13 mouse cellular contexts compared by ENCODE assay signal in the genomic region with DNA sequence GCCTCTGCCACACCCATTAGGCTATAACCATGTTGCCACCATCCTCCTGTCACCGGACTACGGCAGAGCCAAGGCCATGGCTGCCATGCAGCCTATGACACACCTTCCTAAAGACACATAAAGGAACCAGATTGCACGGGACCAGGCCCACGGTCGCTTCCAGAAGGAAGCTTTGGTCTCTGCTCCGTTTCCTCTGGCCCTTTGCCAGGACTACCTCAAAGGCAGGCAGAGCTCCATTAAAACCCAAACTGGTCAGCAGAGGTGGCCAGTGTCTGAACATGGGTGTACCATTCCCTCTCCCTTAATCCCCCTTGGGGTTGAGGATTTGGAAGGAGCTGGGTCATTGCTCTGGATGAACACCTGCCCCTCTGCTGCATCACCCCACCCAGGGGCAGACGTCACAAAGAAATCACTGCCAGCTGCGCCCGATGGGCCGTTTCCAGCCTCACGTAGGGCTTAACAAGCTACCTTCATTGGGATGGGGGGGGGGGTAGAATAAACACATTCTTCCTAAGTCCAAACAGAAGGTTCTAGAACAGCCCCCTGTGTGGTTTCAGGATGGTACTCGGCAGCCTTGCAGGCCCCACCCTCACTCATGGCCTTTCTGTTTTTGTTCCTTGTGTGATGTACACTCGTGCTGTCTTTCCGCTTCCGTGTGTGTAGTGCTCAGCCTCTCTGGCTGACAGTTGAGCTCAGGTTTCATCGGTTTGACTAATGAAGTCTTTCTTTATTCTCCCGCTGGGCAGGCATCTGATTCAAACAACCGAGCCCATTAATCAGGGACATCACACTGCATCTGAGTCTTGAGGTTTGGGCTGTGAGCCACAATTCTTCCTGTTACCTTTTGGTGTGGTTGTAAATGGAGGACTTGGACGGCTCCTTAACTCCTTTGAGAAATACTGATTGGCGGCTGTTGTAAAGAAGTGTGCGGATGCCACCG. TPM values are rescaled to one million over a fixed set of nuclear protein-coding genes. Genes with fewer than 3 reads are reported as not detected.
DNase-seq lines count a peak whose midpoint lies in the region; ATAC-seq and TF ChIP-seq lines count a peak whose summit lies in the region.
"Had no signal": no experiment of that assay in that cellular context is flagged by ENCODE, and none has a peak within 500 bp of the region (broad histone marks: within the 10 kb centered on the region; RNA-seq: fewer than 3 reads in every experiment).

No protein-coding gene starts in this region.

- WGBS in hindbrain, embryonic 10.5 days = 71% methylated on average over 22 of the region's 22 CpGs
- WGBS in midbrain, postnatal 0 days = 48% methylated on average over 22 of the region's 22 CpGs

- no peak for ATAC-seq in midbrain, postnatal 0 days (ENCODE audit: low FRiP score)
- ATAC-seq: lung, postnatal 0 days had no signal

- TF ChIP-seq CTCF in midbrain, postnatal 0 days (IDR thresholded peaks at IDR 0.05) = no peak

- peaks cover 45% of the 10 kb centered on the region for H3K4me1 ChIP-seq in hindbrain, embryonic 10.5 days (replicated peaks)
- peaks cover 3% of the 10 kb centered on the region; the same call in 1 of the 2 replicates for H3K4me1 ChIP-seq in midbrain, postnatal 0 days (ENCODE audit: insufficient read depth, low read length)

- no peaks in the 10 kb centered on the region for H3K27me3 ChIP-seq in hindbrain, embryonic 10.5 days (ENCODE audit: insufficient read depth, poor library complexity, severe bottlenecking)
- no peaks in the 10 kb centered on the region for H3K27me3 ChIP-seq in midbrain, postnatal 0 days (ENCODE audit: insufficient read depth, low read length)
- H3K27me3 ChIP-seq: limb, embryonic 12.5 days had no signal

- peak overlapping the region; percentile 64 for H3K27ac ChIP-seq in hindbrain, embryonic 10.5 days
- peak overlapping the region; percentile 19; the same call in 1 of the 2 replicates for H3K27ac ChIP-seq in midbrain, postnatal 0 days (ENCODE audit: low read depth, low read length)
- H3K27ac ChIP-seq: limb, embryonic 12.5 days had no signal

- H3K36me3 ChIP-seq in hindbrain, embryonic 10.5 days = peaks cover 24% of the 10 kb centered on the region
- H3K36me3 ChIP-seq in midbrain, postnatal 0 days (ENCODE audit: insufficient read depth, low read length) = peaks cover 25% of the 10 kb centered on the region
- H3K36me3 ChIP-seq: limb, embryonic 12.5 days had no signal

- no peak overlapping the region for H3K4me3 ChIP-seq in hindbrain, embryonic 10.5 days
- no peak overlapping the region for H3K4me3 ChIP-seq in midbrain, postnatal 0 days (ENCODE audit: low read depth, low read length)
- H3K4me3 ChIP-seq: limb, embryonic 12.5 days; myocyte had no signal

- no peaks in the 10 kb centered on the region for H3K9me3 ChIP-seq in hindbrain, embryonic 10.5 days
- H3K9me3 ChIP-seq in midbrain, postnatal 0 days (ENCODE audit: low read length) = no peaks in the 10 kb centered on the region
- H3K9me3 ChIP-seq: limb, embryonic 12.5 days had no signal

- DNase-seq in kidney, postnatal 10 days = peak; percentile 28
- no peak for DNase-seq in kidney, postnatal 14 days
- DNase-seq in ZHBTc4 (ENCODE audit: low read depth, low spot score) = peak; percentile 39
- DNase-seq in hindbrain, embryonic 10.5 days (ENCODE audit: low spot score) = no peak
- peak; percentile 80 for DNase-seq in midbrain, postnatal 0 days (ENCODE audit: low spot score)
- no peak for DNase-seq in adrenal gland, adult 2 months
- no peak for DNase-seq in spleen, adult 12 weeks (ENCODE audit: low spot score)
- no peak for DNase-seq in cerebellum, adult 9-11 months
- DNase-seq: cerebellum, adult 11 months had no signal

- no peak overlapping the region for H3K4me2 ChIP-seq in midbrain, postnatal 0 days (ENCODE audit: low read depth, low read length, poor library complexity, severe bottlenecking)
- H3K4me2 ChIP-seq: heart, embryonic 11.5 days; limb, embryonic 12.5 days had no signal

- H3K9ac ChIP-seq in midbrain, postnatal 0 days (replicated peaks; ENCODE audit: low read length, poor library complexity, severe bottlenecking) = no peak overlapping the region
- H3K9ac ChIP-seq: limb, embryonic 12.5 days had no signal

RNA-seq across cellular contexts. Expression of a gene that starts 58.6 kb away (rescaled TPM):
- 205 and 210 TPM in 2 replicates for polyA plus RNA-seq in hindbrain, embryonic 10.5 days (2016; fragmentation: Nextera tagmentation; extraction: Ambion mirVana)
- total RNA-seq in midbrain, postnatal 0 days (2014; rRNA removed) = 131 and 150 TPM in 2 replicates
- polyA plus RNA-seq in midbrain, postnatal 0 days (2015; fragmentation: Nextera tagmentation; extraction: Ambion mirVana) = 162 and 165 TPM in 2 replicates
- 100 to 1,000 TPM; 240 to 283 TPM for total RNA-seq in adrenal gland, adult 2 months (2021)
- polyA plus RNA-seq in adrenal gland, adult 2 months (2012; rRNA removed) = 102 and 130 TPM in 2 replicates

Comparison
In these comparisons a context has a peak if more than half of its experiments do, and no peak if none do; other contexts are left out.
1. DNase-seq: peak in kidney, postnatal 10 days (single experiment), ZHBTc4 (single experiment) and midbrain, postnatal 0 days (single experiment); none in kidney, postnatal 14 days (single experiment), hindbrain, embryonic 10.5 days (single experiment), adrenal gland, adult 2 months (single experiment), spleen, adult 12 weeks (single experiment) and cerebellum, adult 9-11 months (single experiment).